Mouse (Mus musculus): ENCODE data around the gene Tnfrsf9. TPM values are rescaled to one million over a fixed set of nuclear protein-coding genes. Genes with fewer than 3 reads are reported as not detected.

Tnfrsf9 gene
- total and polyA plus RNA-seq, 2 experiments from 2014 or later = 0.53 to 2.0 TPM

DNA sequence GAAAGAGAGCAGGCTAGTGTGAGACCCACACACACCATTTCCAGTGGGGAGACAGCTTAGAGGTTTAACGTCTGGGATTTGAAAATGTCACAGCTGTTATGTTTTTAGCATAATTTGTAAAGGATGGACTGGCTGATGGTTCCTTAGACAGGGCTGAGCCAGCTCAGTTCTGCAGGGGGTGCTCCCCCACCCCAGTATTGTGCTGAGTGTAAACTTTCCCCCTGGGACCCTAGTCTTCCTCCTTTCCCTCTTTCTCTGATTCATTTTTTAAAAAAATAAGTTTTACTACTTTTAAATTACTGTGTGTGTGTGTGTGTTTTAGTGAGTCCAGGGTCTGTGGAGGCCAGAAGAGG is 42.7 kb downstream of the Tnfrsf9 start:
- H3K27me3 ChIP-seq (ENCODE audit: control insufficient read depth, insufficient read depth, low read length) = no peaks in the 10 kb centered on the region
- no peaks in the 10 kb centered on the region for H3K4me1 ChIP-seq (ENCODE audit: control insufficient read depth, insufficient read depth)
- WGBS = 48% methylated on average over 1 of the region's 1 CpGs
- TF ChIP-seq CTCF (IDR thresholded peaks at IDR 0.05; ENCODE audit: low read depth) (no peak), EP300 (IDR thresholded peaks at IDR 0.05; ENCODE audit: low read depth) (no peak)
- no peak overlapping the region for H3K4me2 ChIP-seq (ENCODE audit: low read depth, low read length)
- H3K4me3 ChIP-seq (ENCODE audit: low read depth, low read length) = no peak overlapping the region
- H3K9me3 ChIP-seq (replicated peaks; ENCODE audit: control insufficient read depth, low read length) = no peaks in the 10 kb centered on the region
- H3K36me3 ChIP-seq (replicated peaks; ENCODE audit: control insufficient read depth, insufficient read depth, low read length) = no peaks in the 10 kb centered on the region
- no peak; the same call in 1 of the 2 replicates for ATAC-seq (ENCODE audit: insufficient read depth, low read depth)
- no peak overlapping the region for H3K9ac ChIP-seq (replicated peaks; ENCODE audit: low read depth, low read length)
- no peak for DNase-seq (ENCODE audit: low spot score)
- H3K27ac ChIP-seq (ENCODE audit: low read depth) = no peak overlapping the region

DNA sequence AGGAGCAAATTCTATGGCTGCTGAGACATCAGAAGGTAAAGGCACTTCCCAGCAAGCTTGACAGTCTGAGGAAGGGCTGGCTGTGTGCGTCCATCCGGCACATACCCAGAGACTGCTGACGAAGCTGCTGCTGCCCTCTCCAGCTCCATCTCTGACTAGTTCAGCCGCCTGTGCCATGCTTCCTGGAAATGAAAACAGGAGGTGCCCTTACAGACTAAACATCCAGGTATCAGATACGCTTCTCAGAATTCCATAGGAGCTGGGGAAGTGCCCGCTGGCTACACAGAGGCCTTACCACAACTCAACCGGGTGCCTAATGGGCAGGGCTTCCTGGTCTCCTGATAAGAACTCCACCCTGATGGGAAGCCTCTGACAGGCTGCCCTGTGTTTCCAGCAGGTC is 44.2 kb downstream of the Tnfrsf9 start:
- Histone ChIP-seq H3K4me1 (ENCODE audit: control insufficient read depth, insufficient read depth) (no peaks in the 10 kb centered on the region), H3K9ac (replicated peaks; ENCODE audit: low read depth, low read length) (no peak overlapping the region), H3K36me3 (replicated peaks; ENCODE audit: control insufficient read depth, insufficient read depth, low read length) (no peaks in the 10 kb centered on the region), H3K27ac (ENCODE audit: low read depth) (no peak overlapping the region), H3K27me3 (ENCODE audit: control insufficient read depth, insufficient read depth, low read length) (no peaks in the 10 kb centered on the region), H3K9me3 (replicated peaks; ENCODE audit: control insufficient read depth, low read length) (no peaks in the 10 kb centered on the region), H3K4me2 (ENCODE audit: low read depth, low read length) (no peak overlapping the region), H3K4me3 (ENCODE audit: low read depth, low read length) (no peak overlapping the region)
- ATAC-seq (ENCODE audit: insufficient read depth, low read depth) = no peak
- TF ChIP-seq EP300 (IDR thresholded peaks at IDR 0.05; ENCODE audit: low read depth) (no peak), CTCF (IDR thresholded peaks at IDR 0.05; ENCODE audit: low read depth) (no peak)
- WGBS = 55% methylated on average over 7 of the region's 7 CpGs
- DNase-seq (ENCODE audit: low spot score) = no peak

DNA sequence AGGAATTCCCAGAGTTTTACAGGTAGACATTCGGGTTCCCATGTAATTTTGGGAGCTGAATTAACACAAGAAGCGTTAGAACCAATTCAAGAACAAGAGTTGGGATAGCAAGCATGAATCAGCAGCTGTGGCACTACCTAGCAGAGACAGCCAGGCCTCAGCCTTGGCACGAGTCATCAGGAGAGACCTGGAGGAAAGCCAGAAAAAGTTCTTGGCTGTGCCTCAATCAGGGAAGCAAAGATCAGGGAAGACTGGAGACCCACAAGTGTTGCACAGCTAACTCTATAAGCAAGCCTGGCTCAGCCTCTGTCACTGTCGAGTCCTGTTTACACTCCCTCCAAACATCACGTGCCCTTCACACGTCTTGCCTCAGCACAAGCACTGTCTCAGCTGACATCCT is 47.9 kb downstream of the Tnfrsf9 start:
- no peak for ATAC-seq (ENCODE audit: insufficient read depth, low read depth)
- no peak for DNase-seq (ENCODE audit: low spot score)
- Histone ChIP-seq H3K4me2 (ENCODE audit: low read depth, low read length) (no peak overlapping the region), H3K27me3 (ENCODE audit: control insufficient read depth, insufficient read depth, low read length) (no peaks in the 10 kb centered on the region), H3K36me3 (replicated peaks; ENCODE audit: control insufficient read depth, insufficient read depth, low read length) (no peaks in the 10 kb centered on the region), H3K9me3 (replicated peaks; ENCODE audit: control insufficient read depth, low read length) (no peaks in the 10 kb centered on the region), H3K27ac (ENCODE audit: low read depth) (no peak overlapping the region), H3K4me1 (ENCODE audit: control insufficient read depth, insufficient read depth) (peaks cover 6% of the 10 kb centered on the region; the same call in 1 of the 2 replicates), H3K9ac (replicated peaks; ENCODE audit: low read depth, low read length) (no peak overlapping the region), H3K4me3 (ENCODE audit: low read depth, low read length) (no peak overlapping the region)
- no peak for TF ChIP-seq CTCF (IDR thresholded peaks at IDR 0.05; ENCODE audit: low read depth)
- TF ChIP-seq EP300 (IDR thresholded peaks at IDR 0.05; ENCODE audit: low read depth) = no peak
- WGBS = 43% methylated on average over 6 of the region's 6 CpGs

DNA sequence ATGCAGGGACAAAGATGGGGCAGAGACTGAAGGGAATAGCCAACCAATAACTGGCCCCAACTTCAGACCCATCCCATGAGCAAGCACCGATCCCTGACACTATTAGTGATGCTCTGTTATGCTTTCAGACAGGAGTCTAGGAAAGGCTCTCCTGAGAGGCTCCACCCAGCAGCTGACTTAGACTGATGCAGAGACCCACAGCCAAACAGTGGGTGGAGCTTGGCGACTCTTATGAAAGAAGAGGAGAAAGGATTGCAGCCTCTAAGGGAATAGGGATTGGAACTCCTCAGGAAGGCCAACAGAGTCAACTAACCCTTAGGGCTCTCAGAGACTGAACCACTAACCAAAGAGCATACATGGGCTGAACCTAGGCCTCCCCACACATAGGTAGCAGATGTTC is 49.3 kb downstream of the Tnfrsf9 start:
- ATAC-seq (ENCODE audit: insufficient read depth, low read depth) (no peak), DNase-seq (ENCODE audit: low spot score) (no peak)
- H3K36me3 ChIP-seq (replicated peaks; ENCODE audit: control insufficient read depth, insufficient read depth, low read length) = no peaks in the 10 kb centered on the region
- WGBS = 62% methylated on average over 2 of the region's 2 CpGs
- no peak overlapping the region for H3K27ac ChIP-seq (ENCODE audit: low read depth)
- H3K9me3 ChIP-seq (replicated peaks; ENCODE audit: control insufficient read depth, low read length) = no peaks in the 10 kb centered on the region
- H3K4me3 ChIP-seq (ENCODE audit: low read depth, low read length) = no peak overlapping the region
- TF ChIP-seq CTCF (IDR thresholded peaks at IDR 0.05; ENCODE audit: low read depth) = no peak
- no peak overlapping the region for H3K4me2 ChIP-seq (ENCODE audit: low read depth, low read length)
- H3K4me1 ChIP-seq (ENCODE audit: control insufficient read depth, insufficient read depth) = peaks cover 6% of the 10 kb centered on the region; the same call in 1 of the 2 replicates
- no peak overlapping the region for H3K9ac ChIP-seq (replicated peaks; ENCODE audit: low read depth, low read length)
- H3K27me3 ChIP-seq (ENCODE audit: control insufficient read depth, insufficient read depth, low read length) = no peaks in the 10 kb centered on the region

DNA sequence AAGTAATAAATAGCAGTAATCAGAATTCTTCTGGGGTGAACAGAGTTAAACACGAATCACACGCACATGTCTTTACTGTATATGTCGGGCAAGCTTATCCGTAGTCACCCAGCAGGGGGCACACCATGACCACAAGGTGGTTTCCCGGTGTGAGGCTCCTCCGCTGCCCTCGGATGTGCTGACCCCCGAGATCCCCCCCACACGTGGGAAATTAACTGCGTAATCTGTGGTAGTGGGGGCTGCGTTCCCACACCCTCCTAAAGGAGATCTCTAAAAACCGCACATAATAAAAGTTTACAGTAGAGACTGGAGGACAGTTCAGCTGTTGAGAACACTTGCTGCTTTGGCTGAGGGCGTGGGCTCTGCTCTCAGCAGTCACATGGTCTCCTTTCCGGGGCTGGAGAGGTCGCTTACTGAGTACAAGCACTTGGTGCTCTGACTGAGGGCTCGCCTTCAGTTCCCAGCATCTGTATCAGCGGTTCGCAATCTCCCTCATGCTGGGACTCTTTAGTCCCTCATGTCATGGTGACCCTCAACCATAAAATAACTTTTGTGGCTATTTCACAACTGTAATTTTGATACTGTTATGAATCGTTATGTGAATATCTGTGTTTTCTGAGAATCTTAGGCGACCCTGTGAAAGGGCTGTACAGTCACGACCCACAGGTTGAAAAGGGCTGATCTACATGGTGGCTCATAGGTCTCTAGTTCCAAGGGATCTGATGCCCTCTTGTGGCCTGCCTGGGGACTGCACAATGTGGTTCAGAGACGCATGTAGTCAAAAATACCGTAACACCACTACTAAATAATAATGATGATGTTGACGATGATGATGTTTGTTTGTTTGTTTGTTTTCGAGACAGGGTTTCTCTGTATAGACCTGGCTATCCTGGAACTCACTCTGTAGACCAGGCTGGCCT is 50.5 kb downstream of the Tnfrsf9 start:
- 10% methylated on average over 25 of the region's 25 CpGs for WGBS

More for the DNA sequence above, 50.5 kb downstream of the Tnfrsf9 start:
- peak; percentile 59; the same call in 1 of the 2 replicates for ATAC-seq (ENCODE audit: insufficient read depth, low read depth)
- no peak overlapping the region for H3K27ac ChIP-seq (ENCODE audit: low read depth)
- peak; percentile 73 for DNase-seq (ENCODE audit: low spot score)
- peak overlapping the region; percentile 33 for H3K4me3 ChIP-seq (ENCODE audit: low read depth, low read length)
- no peaks in the 10 kb centered on the region for H3K36me3 ChIP-seq (replicated peaks; ENCODE audit: control insufficient read depth, insufficient read depth, low read length)
- peak overlapping the region; percentile 61 for H3K4me2 ChIP-seq (ENCODE audit: low read depth, low read length)
- H3K27me3 ChIP-seq (ENCODE audit: control insufficient read depth, insufficient read depth, low read length) = no peaks in the 10 kb centered on the region
- H3K4me1 ChIP-seq (ENCODE audit: control insufficient read depth, insufficient read depth) = peaks cover 6% of the 10 kb centered on the region; the same call in 1 of the 2 replicates
- TF ChIP-seq CTCF (IDR thresholded peaks at IDR 0.05; ENCODE audit: low read depth) (peak; percentile 93), EP300 (IDR thresholded peaks at IDR 0.05; ENCODE audit: low read depth) (no peak)
- H3K9me3 ChIP-seq (replicated peaks; ENCODE audit: control insufficient read depth, low read length) = no peaks in the 10 kb centered on the region
- H3K9ac ChIP-seq (replicated peaks; ENCODE audit: low read depth, low read length) = no peak overlapping the region

Data from heart, postnatal 0 days (tissue).